Mouse (Mus musculus) CH12.LX (cell line): ENCODE measurements around the gene Pak4. TPM values are rescaled to one million over a fixed set of nuclear protein-coding genes. Genes with fewer than 3 reads are reported as not detected.

ENCODE experiments used
- DNase-seq: peaks from one replicate; pipeline ENCODE4 v3.0.0-alpha.2; 2013; ENCODE audit errors: extremely low read depth
- H3K27ac ChIP-seq: 2 replicates; pipeline ENCODE4 v1.5.1; 2012; ENCODE audit warnings: low read depth, mild to moderate bottlenecking, control low read depth, moderate library complexity; ENCODE audit not compliant: insufficient read depth
- H3K27me3 ChIP-seq: replicated peaks from 2 replicates; pipeline ENCODE3; 2012; ENCODE audit warnings: inconsistent platforms
- H3K36me3 ChIP-seq, 2 experiments: replicated peaks in 1 of 2; 2 replicates each; pipeline versions ENCODE3 to v1.6.1; 2012; ENCODE audit warnings: inconsistent platforms in 1 of 2, low read length in 1 of 2, mild to moderate bottlenecking in 1 of 2, mixed read lengths in 1 of 2, moderate library complexity in 1 of 2; ENCODE audit not compliant: control insufficient read depth in 1 of 2, insufficient read depth in 1 of 2
- H3K4me1 ChIP-seq, 2 experiments: 2 replicates each; pipeline ENCODE4 v1.6.1; 2012; ENCODE audit warnings: inconsistent platforms in 1 of 2, moderate library complexity in 1 of 2; ENCODE audit not compliant: insufficient read depth in 2 of 2, control insufficient read depth in 1 of 2
- H3K4me2 ChIP-seq: 2 replicates; pipeline ENCODE4 v1.6.1; 2012; ENCODE audit warnings: low read depth, mild to moderate bottlenecking, control low read depth; ENCODE audit not compliant: poor library complexity, insufficient read depth, severe bottlenecking
- H3K4me3 ChIP-seq, 3 experiments: fragments of 150-350 bp in 1 of 3; sonication (generic) in 1 of 3; replicated peaks in 1 of 3; 2 replicates each; pipeline versions ENCODE3 to v1.5.1; 2011 to 2012; ENCODE audit warnings: low read depth in 2 of 3, low read length in 2 of 3, mild to moderate bottlenecking in 2 of 3, moderate library complexity in 2 of 3, control low read depth in 1 of 3, improper control_type of control experiment in 1 of 3, inconsistent platforms in 1 of 3, mixed read lengths in 1 of 3; ENCODE audit not compliant: poor library complexity in 1 of 3
- H3K79me2 ChIP-seq: replicated peaks from 2 replicates; pipeline ENCODE4 v1.6.1; 2012; ENCODE audit warnings: mild to moderate bottlenecking, moderate library complexity; ENCODE audit not compliant: control insufficient read depth, poor library complexity, insufficient read depth, severe bottlenecking; ENCODE audit errors: extremely low read depth
- H3K9ac ChIP-seq: 2 replicates; pipeline ENCODE4 v1.6.1; 2012; ENCODE audit warnings: low read depth, mild to moderate bottlenecking, control low read depth, moderate library complexity; ENCODE audit not compliant: insufficient read depth
- H3K9me3 ChIP-seq: replicated peaks from 2 replicates; pipeline ENCODE3; 2012; ENCODE audit warnings: low read length, inconsistent platforms, mixed read lengths
- BHLHE40 ChIP-seq: IDR thresholded peaks from 2 replicates; pipeline ENCODE4 v1.6.1; 2011; ENCODE audit warnings: mild to moderate bottlenecking, low read depth, low read length, improper control_type of control experiment
- CHD2 ChIP-seq: IDR thresholded peaks from 2 replicates; pipeline ENCODE4 v1.6.1; 2011; ENCODE audit warnings: low read length, improper control_type of control experiment
- CTCF ChIP-seq, 2 experiments: IDR thresholded peaks in 1 of 2; conservative IDR thresholded peaks in 1 of 2; 2 replicates each; pipeline ENCODE4 v1.5.1; 2011 to 2012; ENCODE audit warnings: low read depth in 2 of 2, low read length in 2 of 2, improper control_type of control experiment in 1 of 2, inconsistent platforms in 1 of 2, mild to moderate bottlenecking in 1 of 2, moderate library complexity in 1 of 2
- ELF1 ChIP-seq: IDR thresholded peaks from 2 replicates; pipeline ENCODE4 v1.6.1; 2014; ENCODE audit warnings: low read depth, mild to moderate bottlenecking, inconsistent platforms, low read length, improper control_type of control experiment
- EP300 ChIP-seq: IDR thresholded peaks from 2 replicates; pipeline ENCODE4 v1.6.1; 2011; ENCODE audit warnings: low read length, improper control_type of control experiment
- IRF4 ChIP-seq: IDR thresholded peaks from 2 replicates; pipeline ENCODE4 v1.6.1; 2014; ENCODE audit warnings: low read depth, mild to moderate bottlenecking, inconsistent platforms, low read length, improper control_type of control experiment
- JUN ChIP-seq: IDR thresholded peaks from 2 replicates; pipeline ENCODE4 v1.6.1; 2011; ENCODE audit warnings: low read depth, mild to moderate bottlenecking, low read length, improper control_type of control experiment, moderate library complexity; ENCODE audit not compliant: insufficient read depth
- JUND ChIP-seq: conservative IDR thresholded peaks from 2 replicates; pipeline ENCODE4 v1.6.1; 2011; ENCODE audit warnings: low read depth, low read length, improper control_type of control experiment
- KAT2A ChIP-seq: IDR thresholded peaks from 2 replicates; pipeline ENCODE4 v1.6.1; 2012; ENCODE audit warnings: low read length, improper control_type of control experiment, inconsistent platforms; ENCODE audit not compliant: insufficient replicate concordance
- MAFK ChIP-seq: IDR thresholded peaks from 2 replicates; pipeline ENCODE4 v1.6.1; 2011; ENCODE audit warnings: low read length, improper control_type of control experiment; ENCODE audit not compliant: insufficient replicate concordance
- MAX ChIP-seq: IDR thresholded peaks from 2 replicates; pipeline ENCODE4 v1.6.1; 2011; ENCODE audit warnings: low read length, improper control_type of control experiment
- MEF2A ChIP-seq: IDR thresholded peaks from 2 replicates; pipeline ENCODE4 v1.6.1; 2014; ENCODE audit warnings: low read depth, mild to moderate bottlenecking, inconsistent platforms, low read length, improper control_type of control experiment, borderline replicate concordance
- NELFE ChIP-seq: IDR thresholded peaks from 2 replicates; pipeline ENCODE4 v1.6.1; 2011; ENCODE audit warnings: low read depth, low read length, improper control_type of control experiment
- NRF1 ChIP-seq: IDR thresholded peaks from 2 replicates; pipeline ENCODE4 v1.6.1; 2014; ENCODE audit warnings: low read depth, mild to moderate bottlenecking, inconsistent platforms, low read length, improper control_type of control experiment, moderate library complexity
- POLR2A ChIP-seq: IDR thresholded peaks from 2 replicates; pipeline ENCODE4 v1.6.1; 2011; ENCODE audit warnings: low read depth, mild to moderate bottlenecking, improper control_type of control experiment, low read length
- RAD21 ChIP-seq: IDR thresholded peaks from 2 replicates; pipeline ENCODE4 v1.6.1; 2011; ENCODE audit warnings: low read depth, mild to moderate bottlenecking, low read length, improper control_type of control experiment, moderate library complexity
- RCOR1 ChIP-seq: conservative IDR thresholded peaks from 2 replicates; pipeline ENCODE4 v1.6.1; 2012; ENCODE audit warnings: low read depth, mild to moderate bottlenecking, inconsistent platforms, low read length, improper control_type of control experiment
- SMC3 ChIP-seq: IDR thresholded peaks from 2 replicates; pipeline ENCODE4 v1.6.1; 2011; ENCODE audit warnings: low read depth, low read length, improper control_type of control experiment
- TBP ChIP-seq: conservative IDR thresholded peaks from 2 replicates; pipeline ENCODE4 v1.6.1; 2011; ENCODE audit warnings: low read depth, low read length, improper control_type of control experiment
- TCF12 ChIP-seq: IDR thresholded peaks from 2 replicates; pipeline ENCODE4 v1.6.1; 2014; ENCODE audit warnings: low read depth, mild to moderate bottlenecking, inconsistent platforms, low read length, improper control_type of control experiment
- UBTF ChIP-seq: IDR thresholded peaks from 2 replicates; pipeline ENCODE4 v1.6.1; 2012; ENCODE audit warnings: low read depth, mild to moderate bottlenecking, inconsistent platforms, low read length, improper control_type of control experiment, moderate library complexity
- USF2 ChIP-seq: conservative IDR thresholded peaks from 2 replicates; pipeline ENCODE4 v1.6.1; 2011; ENCODE audit warnings: low read depth, low read length, improper control_type of control experiment
- ZC3H11A ChIP-seq: IDR thresholded peaks from 2 replicates; pipeline ENCODE4 v1.6.1; 2012; ENCODE audit warnings: low read depth, mild to moderate bottlenecking, inconsistent platforms, low read length, improper control_type of control experiment
- ZKSCAN1 ChIP-seq: IDR thresholded peaks from 2 replicates; pipeline ENCODE4 v1.6.1; 2012; ENCODE audit warnings: low read depth, inconsistent platforms, low read length, improper control_type of control experiment, borderline replicate concordance
- ZMIZ1 ChIP-seq: IDR thresholded peaks from 2 replicates; pipeline ENCODE4 v1.6.1; 2012; ENCODE audit warnings: low read depth, mild to moderate bottlenecking, inconsistent platforms, low read length, improper control_type of control experiment
- dilution Hi-C: fragments of 300-500 bp; cut with MboI; formaldehyde crosslinking; loops from 2 replicates; pipeline ENCODE4 v1.14.3; 2020; ENCODE audit warnings: low sequenced_read_pairs; ENCODE audit not compliant: extremely low pct_unique_long_range_greater_than_20kb, extremely low pct_ligation_motif_present
- in situ Hi-C: fragments of 300-500 bp; cut with MboI; formaldehyde crosslinking; loops from 3 replicates; pipeline ENCODE4 v1.14.3; 2019; ENCODE audit warnings: low sequenced_read_pairs, low pct_ligation_motif_present, low pct_unique_long_range_greater_than_20kb, mixed read lengths
- polyA plus RNA-seq: library from polyadenylated mRNA; unstranded; fragments of >175 nt; gene quantifications from 2 replicates; pipeline ENCODE4 v1.2.1, GENCODE M21; 2012; ENCODE audit warnings: low read depth; ENCODE audit not compliant: insufficient read length
- total RNA-seq, 2 experiments: library from RNA; depleted of rRNA; stranded (reverse); fragments of 300-350 nt in 1 of 2; fragments of >200 nt in 1 of 2; gene quantifications; 2 replicates each; pipeline ENCODE4 v1.2.3; 2012 to 2014

Pak4 gene
- total and polyA plus RNA-seq, 3 experiments, result 7.5 to 11.2 (median 8.3) TPM

DNA sequence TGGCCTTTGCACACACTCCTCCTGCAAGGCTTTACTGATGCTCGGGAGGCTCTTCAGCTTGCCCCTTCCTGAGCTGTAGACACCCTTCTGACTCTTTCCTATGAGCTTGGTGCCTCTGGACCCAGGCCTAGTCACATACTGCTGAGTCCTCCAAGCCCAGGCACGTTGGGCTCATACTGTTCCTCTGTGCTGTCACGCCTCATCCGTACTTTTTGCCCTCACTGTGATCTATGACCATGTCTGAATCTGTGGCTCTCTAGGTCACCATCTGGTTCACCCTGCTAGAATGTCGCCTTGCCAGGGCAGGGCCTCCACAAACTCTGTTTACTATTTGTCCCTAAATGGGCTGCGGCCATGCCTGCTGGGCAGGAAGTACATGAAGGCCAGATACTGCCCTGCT is 44.9 kb downstream of the Pak4 start:
- TF ChIP-seq POLR2A (no peak), TCF12 (no peak), CHD2 (no peak), NELFE (no peak), JUND (no peak), NRF1 (no peak), ZKSCAN1 (no peak), ELF1 (no peak), ZC3H11A (no peak), USF2 (no peak), TBP (no peak), SMC3 (no peak), BHLHE40 (no peak), UBTF (no peak)
- TF ChIP-seq, all 38 proteins: peak for 0
- Histone ChIP-seq H3K4me3 (no peak overlapping the region), H3K27ac (no peak overlapping the region), H3K9ac (no peak overlapping the region), H3K79me2 (no peaks in the 10 kb centered on the region), H3K9me3 (peaks cover 9% of the 10 kb centered on the region), H3K4me1 (peaks cover 0 to 18% of the 10 kb centered on the region in 2 experiments; a peak in 2 of 4 replicates), H3K4me2 (no peak overlapping the region), H3K27me3 (peaks cover 1% of the 10 kb centered on the region), H3K36me3 (peaks cover 3 to 12% of the 10 kb centered on the region in 2 experiments)
- in situ Hi-C loops (no loop called here), dilution Hi-C loops (no loop called here)
- DNase-seq, result no peak

DNA sequence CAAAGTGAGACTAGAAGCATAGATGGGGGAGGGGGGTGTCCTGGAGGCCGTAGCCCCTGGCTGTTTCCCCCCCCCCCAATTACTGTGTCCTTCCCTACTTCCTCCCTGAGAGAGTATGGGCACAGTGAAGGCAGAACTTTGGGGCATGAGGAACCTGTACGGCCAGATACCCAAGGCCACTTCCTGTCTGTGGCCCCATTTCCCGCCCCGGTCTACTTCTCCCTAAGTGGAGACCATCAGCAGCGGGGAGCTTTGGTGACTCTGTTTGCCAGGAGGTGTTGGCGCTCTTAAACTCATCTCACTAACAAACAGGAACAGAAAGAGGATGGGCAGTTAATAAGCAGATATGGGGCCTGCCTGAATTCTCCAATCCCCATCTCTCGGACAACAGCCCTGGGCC is 50.4 kb downstream of the Pak4 start:
- H3K27ac ChIP-seq, result no peak overlapping the region
- in situ Hi-C loops (no loop called here), dilution Hi-C loops (no loop called here)
- H3K9ac ChIP-seq, result no peak overlapping the region
- H3K9me3 ChIP-seq, result peaks cover 4% of the 10 kb centered on the region
- no peaks in the 10 kb centered on the region for H3K36me3 ChIP-seq
- TF ChIP-seq ELF1 (0 out of 2 replicates have a peak, but pooled peaks have one; percentile 25), IRF4 (no peak)
- DNase-seq, result no peak
- no peaks in the 10 kb centered on the region for H3K79me2 ChIP-seq
- H3K27me3 ChIP-seq, result peaks cover 9% of the 10 kb centered on the region
- no peak overlapping the region for H3K4me3 ChIP-seq
- peaks cover 4 to 6% of the 10 kb centered on the region in 2 experiments; a peak in 2 of 4 replicates for H3K4me1 ChIP-seq
- H3K4me2 ChIP-seq, result no peak overlapping the region

GRCm38 (mm10) chr7:28547154-28547553 is 50.8 kb downstream of the Pak4 start, which contains the start of gene Nccrp1:
TSS of gene Nccrp1 (minus strand) at chr7:28547254.
- Histone ChIP-seq H3K9me3 (peaks cover under 1% of the 10 kb centered on the region), H3K79me2 (no peaks in the 10 kb centered on the region), H3K27ac (no peak within 1 kb of the TSS), H3K27me3 (peaks cover 9% of the 10 kb centered on the region), H3K4me3 (no peak within 1 kb of the TSS), H3K4me1 (peaks cover 4 to 6% of the 10 kb centered on the region in 2 experiments; a peak in 2 of 4 replicates), H3K9ac (no peak within 1 kb of the TSS), H3K4me2 (no peak within 1 kb of the TSS), H3K36me3 (no peaks in the 10 kb centered on the region)
- in situ Hi-C loops, result no loop called here
- TF ChIP-seq BHLHE40, result no peak
- TF ChIP-seq TCF12, result no peak
- no peak for TF ChIP-seq JUN
- TF ChIP-seq CHD2, result no peak
- no peak for TF ChIP-seq UBTF
- no peak for TF ChIP-seq MAFK
- no peak for TF ChIP-seq ZKSCAN1
- no peak for TF ChIP-seq KAT2A
- no peak for TF ChIP-seq MAX
- no peak for TF ChIP-seq CTCF (conservative IDR thresholded peaks at IDR 0.05 in 1 of 2, IDR thresholded peaks at IDR 0.05 in 1 of 2; ENCODE audit: low read depth in 2 of 2, low read length in 2 of 2)
- TF ChIP-seq ZMIZ1, result no peak
- TF ChIP-seq RCOR1, result no peak
- TF ChIP-seq RAD21, result no peak
- TF ChIP-seq ELF1, result no peak
- TF ChIP-seq MEF2A, result no peak
- no peak for TF ChIP-seq IRF4
- TF ChIP-seq JUND, result no peak
- no peak for TF ChIP-seq EP300
- dilution Hi-C loops, result no loop called here
- no peak for DNase-seq
